8 mouse cellular contexts compared by ENCODE assay signal in the genomic region with DNA sequence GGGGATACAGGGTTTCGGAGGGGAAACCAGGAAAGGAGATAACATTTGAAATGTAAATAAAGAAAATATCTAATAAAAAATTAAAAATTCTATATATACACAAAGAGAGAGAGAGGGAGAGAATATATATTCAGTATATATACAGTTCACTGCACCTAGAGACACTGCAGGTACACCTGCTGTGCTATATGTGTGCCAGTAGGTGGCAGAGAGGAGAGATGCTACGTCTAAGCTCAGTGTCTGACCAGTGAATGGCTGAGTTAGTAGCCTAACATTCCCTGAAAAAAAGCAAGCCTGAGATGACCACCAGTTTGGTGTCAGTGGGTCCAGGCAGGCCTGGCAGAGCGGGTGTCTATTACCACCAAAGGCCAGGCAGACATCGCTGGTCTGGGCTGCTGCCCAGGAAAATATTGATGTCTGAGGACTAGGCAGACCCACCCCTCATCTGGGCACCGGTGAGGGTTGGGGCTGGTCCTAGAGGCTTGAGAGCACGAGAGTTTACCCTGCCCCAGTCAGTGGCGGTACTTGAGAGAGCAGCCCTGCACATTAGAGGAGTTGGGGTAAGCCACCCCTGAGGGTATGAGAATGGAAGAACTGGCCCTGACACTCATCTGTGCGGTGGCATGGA. TPM values are rescaled to one million over a fixed set of nuclear protein-coding genes. Genes with fewer than 3 reads are reported as not detected.
DNase-seq lines count a peak whose midpoint lies in the region; ATAC-seq and TF ChIP-seq lines count a peak whose summit lies in the region.

No protein-coding gene starts in this region.

- no peak overlapping the region for H3K9ac ChIP-seq in intestine, postnatal 0 days (ENCODE audit: low read depth, low read length)
- H3K9ac ChIP-seq in neural tube, embryonic 15.5 days (replicated peaks), result no peak overlapping the region

- ATAC-seq in cerebellum, adult (ENCODE audit: insufficient number of reproducible peaks, low FRiP score, low TSS enrichment), result no peak; the same call in 1 of the 2 replicates
- peak; percentile 64; the same call in 1 of the 2 replicates for ATAC-seq in intestine, postnatal 0 days
- peak; percentile 66 for ATAC-seq in neural tube, embryonic 15.5 days (ENCODE audit: low FRiP score)

- H3K4me3 ChIP-seq in cerebellum, adult 2 months (replicated peaks; ENCODE audit: insufficient read depth, low read depth, low read length), result no peak overlapping the region
- no peak overlapping the region for H3K4me3 ChIP-seq in intestine, postnatal 0 days (ENCODE audit: low read depth, low read length)
- no peak overlapping the region for H3K4me3 ChIP-seq in neural tube, embryonic 15.5 days (replicated peaks)

- H3K36me3 ChIP-seq in intestine, postnatal 0 days (ENCODE audit: control insufficient read depth, insufficient read depth), result no peaks in the 10 kb centered on the region
- no peaks in the 10 kb centered on the region for H3K36me3 ChIP-seq in neural tube, embryonic 15.5 days

- no peaks in the 10 kb centered on the region for H3K9me3 ChIP-seq in intestine, postnatal 0 days (ENCODE audit: control insufficient read depth)
- H3K9me3 ChIP-seq in neural tube, embryonic 15.5 days (replicated peaks), result no peaks in the 10 kb centered on the region

- TF ChIP-seq CTCF in cerebellum, adult 2 months (IDR thresholded peaks at IDR 0.05; ENCODE audit: borderline replicate concordance, insufficient read depth, low read depth, low read length), result peak; percentile 21; the same call in 1 of the 2 replicates
- peak; percentile 74 for TF ChIP-seq CTCF in intestine, postnatal 0 days (IDR thresholded peaks at IDR 0.05; ENCODE audit: low read depth)

- DNase-seq in cerebellum, adult 2 months, result no peak
- peak; percentile 21 for DNase-seq in retina, embryonic 14.5 days (ENCODE audit: low spot score)
- DNase-seq in retina, postnatal 1 day, result no peak
- DNase-seq in layer of hippocampus, adult 8-10 months (ENCODE audit: low spot score in 2 of 2), result no peak
- DNase-seq in urinary bladder, postnatal 36 days (ENCODE audit: low spot score in 2 of 2), result no peak

- 69% methylated on average over 8 of the region's 8 CpGs for WGBS in cerebellum, adult 2 months
- WGBS in intestine, postnatal 0 days, result 65% methylated on average over 8 of the region's 8 CpGs
- 65% methylated on average over 8 of the region's 8 CpGs for WGBS in neural tube, embryonic 15.5 days

- H3K4me2 ChIP-seq in intestine, postnatal 0 days (replicated peaks; ENCODE audit: low read depth), result no peak overlapping the region
- no peak overlapping the region for H3K4me2 ChIP-seq in neural tube, embryonic 15.5 days

- no peaks in the 10 kb centered on the region for H3K27me3 ChIP-seq in cerebellum, adult 2 months (ENCODE audit: control insufficient read depth, insufficient read depth, low read length)
- no peaks in the 10 kb centered on the region for H3K27me3 ChIP-seq in intestine, postnatal 0 days (replicated peaks; ENCODE audit: control insufficient read depth, insufficient read depth, low read length)
- no peaks in the 10 kb centered on the region for H3K27me3 ChIP-seq in neural tube, embryonic 15.5 days (replicated peaks)

- H3K27ac ChIP-seq in cerebellum, adult 2 months (ENCODE audit: insufficient read depth, low read length), result no peak overlapping the region
- H3K27ac ChIP-seq in intestine, postnatal 0 days (ENCODE audit: low read depth, low read length), result no peak overlapping the region
- no peak overlapping the region for H3K27ac ChIP-seq in neural tube, embryonic 15.5 days (replicated peaks)

- no peak for TF ChIP-seq POLR2A in cerebellum, adult 2 months (IDR thresholded peaks at IDR 0.05; ENCODE audit: borderline replicate concordance, insufficient read depth, low read length)

- no peaks in the 10 kb centered on the region for H3K4me1 ChIP-seq in cerebellum, adult 2 months (ENCODE audit: control insufficient read depth, insufficient read depth, low read length)
- H3K4me1 ChIP-seq in intestine, postnatal 0 days (replicated peaks; ENCODE audit: control insufficient read depth, insufficient read depth, low read length), result no peaks in the 10 kb centered on the region
- no peaks in the 10 kb centered on the region for H3K4me1 ChIP-seq in neural tube, embryonic 15.5 days

RNA-seq across cellular contexts. Expression of gene Acot12, which starts 18.1 kb away (rescaled TPM):
- 0.18 and 0.27 TPM in 2 replicates for polyA plus RNA-seq in cerebellum, adult 2 months (2012; rRNA removed)
- polyA plus RNA-seq in intestine, postnatal 0 days (2015; fragmentation: Nextera tagmentation; extraction: Ambion mirVana), result 21.8 and 24.1 TPM in 2 replicates
- 0.17 and 0.41 TPM in 2 replicates for polyA plus RNA-seq in neural tube, embryonic 15.5 days (2015; fragmentation: Nextera tagmentation; extraction: Ambion mirVana)
- total RNA-seq in layer of hippocampus, adult 8-10 months (2022), result 1 to 10 TPM in 1 of 4 experiments, under 1 TPM in 2, not detected in 1; 0.49 to 1.0 (median 0.52) TPM

Comparison
In these comparisons a context has a peak if more than half of its experiments do, and no peak if none do; other contexts are left out.
1. RNA of gene Acot12, which starts 18.1 kb away (polyA plus RNA-seq): 21.8 to 24.1 TPM in intestine, postnatal 0 days; 0.17 to 0.41 TPM in neural tube, embryonic 15.5 days and 0.18 to 0.27 TPM in cerebellum, adult 2 months; every median in the first group is over 10 times any median in the second.